Mouse (Mus musculus) left cerebral cortex, adult 11 months (tissue): ENCODE measurements around the gene Fbxo22.
A peak's percentile ranks its signal among the peaks of the same experiment; 100 is the strongest.
"Not testable (repeated sequence)": the region's sequence is repeated elsewhere in the genome, so short reads cannot be mapped to it uniquely, and the experiment has no call there.

Experiments used
- DNase-seq: peaks from one replicate; pipeline ENCODE4 v3.0.0; 2022; ENCODE audit warnings: low spot score

Gene Fbxo22

DNA sequence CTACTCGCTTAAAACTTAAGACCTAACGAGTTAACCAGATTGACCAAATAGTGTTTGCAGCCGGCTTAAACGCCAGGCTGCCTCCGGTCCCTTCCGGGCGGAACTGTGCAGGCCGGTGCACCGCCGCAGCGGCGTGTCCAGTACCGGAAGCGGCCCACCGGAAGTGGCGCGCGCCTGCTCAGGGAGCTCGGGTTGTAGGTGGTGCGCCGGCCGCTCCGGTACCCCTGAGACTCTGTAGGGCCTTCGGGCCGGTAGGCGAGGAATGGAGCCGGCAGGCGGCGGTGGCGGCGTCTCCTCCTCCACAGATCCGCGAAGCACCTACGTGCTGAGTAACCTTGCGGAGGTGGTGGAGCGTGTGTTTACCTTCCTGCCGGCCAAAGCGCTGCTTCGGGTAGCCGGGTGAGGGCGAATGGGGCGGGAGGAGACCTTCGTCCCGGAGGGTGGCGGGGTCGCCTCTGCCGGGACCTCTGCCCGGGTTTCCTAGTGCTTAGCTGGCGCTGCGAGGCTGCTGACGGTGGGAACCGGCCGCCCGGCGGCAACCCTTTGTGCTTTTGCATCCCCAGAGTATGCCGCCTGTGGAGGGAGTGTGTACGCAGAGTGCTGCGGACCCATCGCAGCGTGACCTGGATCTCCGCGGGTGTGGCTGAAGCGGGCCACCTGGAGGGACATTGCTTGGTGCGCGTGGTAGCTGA lies at the start of gene Fbxo22:
TSS of gene Fbxo22 (plus strand) at position 136 of the 692 bp plus-strand sequence.
- peak; percentile 48 for DNase-seq

DNA sequence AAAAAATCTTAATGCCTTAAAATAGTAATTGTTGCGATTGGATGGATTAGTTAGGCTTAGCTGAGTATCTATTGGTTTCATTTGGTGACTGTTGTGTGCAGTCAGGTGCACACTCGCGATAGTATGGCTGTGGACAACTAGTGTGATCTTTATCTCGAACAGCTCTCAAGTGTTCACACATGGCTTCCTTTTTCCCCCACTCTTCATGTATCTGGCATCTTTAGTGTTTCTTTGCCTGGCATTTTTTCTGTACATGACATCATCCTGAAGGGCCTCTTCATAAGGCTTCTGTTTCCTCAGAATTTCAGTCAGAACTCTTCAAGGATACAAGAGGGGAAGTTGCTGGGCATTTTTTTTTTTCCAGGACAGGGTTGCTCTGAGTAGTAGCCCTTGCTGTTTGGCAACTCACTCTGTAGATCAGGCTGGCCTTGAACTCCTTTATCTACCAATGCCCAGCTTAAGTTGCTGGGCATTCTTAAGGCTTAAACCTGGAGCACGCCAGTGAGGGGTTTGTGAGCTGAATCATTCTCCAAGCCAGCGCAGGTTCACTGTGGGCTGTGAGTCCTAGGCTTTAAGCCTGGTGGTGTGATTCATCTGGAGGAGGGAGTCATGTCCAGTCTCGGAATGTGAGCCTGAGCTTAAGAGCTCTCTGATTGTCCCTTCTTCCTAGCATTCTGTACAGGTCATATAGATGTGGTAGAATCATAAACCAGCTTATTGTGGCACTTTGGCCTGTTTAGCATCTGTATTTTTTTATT lies 37.9 kb upstream of the Fbxo22 start:
- no peak for DNase-seq

DNA sequence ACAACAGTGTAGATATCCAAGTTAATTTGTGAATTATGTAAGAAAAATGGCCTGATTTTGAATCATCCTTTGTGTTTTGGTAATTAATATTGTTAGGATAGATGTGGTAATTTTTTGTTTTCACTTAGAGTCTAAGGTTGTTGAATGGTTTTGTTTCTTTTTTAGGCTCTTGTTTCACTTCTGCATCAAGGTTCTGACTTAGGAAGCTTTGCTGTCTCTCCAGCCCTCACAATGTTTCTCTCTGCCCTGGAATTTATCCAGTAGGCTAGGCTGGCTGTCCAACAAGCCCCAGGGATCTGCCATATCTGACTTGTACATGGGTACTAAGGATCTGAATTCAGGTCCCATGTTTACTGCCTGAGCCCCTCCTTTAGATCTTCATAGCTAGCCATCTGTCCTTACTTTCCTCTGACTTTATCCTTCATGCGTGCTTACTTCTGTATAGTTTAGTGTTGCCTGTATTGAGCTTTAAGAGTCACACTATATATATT lies 36.5 kb upstream of the Fbxo22 start:
- DNase-seq = no peak

DNA sequence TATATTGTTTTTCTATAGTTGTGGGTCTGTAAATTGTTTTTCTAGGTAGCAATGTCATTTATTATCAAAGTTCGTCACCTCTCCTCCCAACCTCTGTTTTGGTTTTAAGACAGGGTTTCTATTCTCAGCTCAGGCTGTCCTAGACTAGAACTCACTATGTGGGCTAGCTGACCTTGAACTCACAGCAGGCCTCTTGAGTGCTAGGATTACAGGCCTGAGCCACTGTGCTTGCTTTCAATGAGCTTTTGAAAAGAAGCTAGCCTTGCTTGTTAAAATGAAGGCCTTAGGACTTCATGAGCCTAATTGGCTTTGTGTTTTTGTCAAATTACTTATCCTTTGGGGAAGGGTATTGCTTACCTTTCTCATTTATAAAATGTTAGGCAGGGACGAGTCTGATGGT lies 34.5 kb upstream of the Fbxo22 start:
- no peak for DNase-seq

DNA sequence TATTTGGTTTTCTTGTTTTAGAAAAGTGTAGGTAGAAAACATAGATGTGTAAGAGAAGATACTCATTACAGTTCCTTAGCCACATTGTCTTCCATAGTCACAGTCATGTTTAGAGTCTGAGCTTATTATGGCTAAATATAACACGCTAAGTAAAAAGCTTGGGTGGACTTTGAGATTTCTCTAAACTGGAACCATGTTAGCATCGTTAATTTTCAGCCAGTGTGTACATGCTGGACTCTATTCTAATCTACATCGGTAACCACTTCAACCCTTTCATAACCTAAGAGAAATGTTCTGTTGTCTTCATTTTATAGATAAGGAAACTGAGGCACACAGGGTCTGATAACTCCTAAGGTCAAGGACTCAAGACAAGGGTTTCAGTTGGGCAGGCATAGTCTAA lies 12.8 kb upstream of the Fbxo22 start:
- DNase-seq = no peak

DNA sequence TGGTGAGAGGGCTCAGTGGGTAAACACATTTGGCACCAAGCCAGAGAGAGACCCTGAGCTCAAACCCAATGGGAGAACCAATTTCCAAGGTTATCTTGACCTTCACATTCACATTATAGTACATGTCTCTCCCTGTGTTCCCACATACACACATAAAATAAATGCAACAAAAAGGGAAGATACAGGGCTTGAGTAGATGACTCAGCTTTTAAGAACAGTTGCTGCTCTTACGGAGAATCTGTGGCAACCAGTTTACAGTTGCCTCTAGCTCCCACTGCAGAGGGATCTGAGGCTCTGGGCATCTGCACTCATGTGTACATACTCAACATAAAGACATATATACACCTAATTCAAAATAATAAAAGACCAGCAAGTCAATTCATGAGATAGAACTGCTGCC lies 10.5 kb upstream of the Fbxo22 start:
- DNase-seq = no peak

DNA sequence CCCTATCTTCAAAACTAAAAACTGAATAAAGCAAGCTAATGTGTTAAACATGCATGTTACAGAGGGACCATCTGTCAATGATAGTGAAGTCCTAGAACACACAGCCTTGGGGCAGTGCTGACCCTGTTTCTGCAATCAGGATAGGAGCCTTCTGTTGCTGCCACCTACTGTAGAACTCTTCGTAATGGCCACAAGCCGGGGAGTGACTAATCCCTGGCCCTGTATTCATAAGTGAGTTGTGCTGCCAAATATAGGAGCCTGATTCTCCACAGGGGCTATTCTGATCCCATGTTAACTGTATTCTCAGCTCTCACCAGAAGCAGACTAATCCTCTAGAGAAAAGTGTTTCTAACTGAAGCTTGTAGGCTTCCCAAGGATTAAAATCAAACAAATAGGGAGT lies 9.4 kb upstream of the Fbxo22 start:
- DNase-seq = no peak

DNA sequence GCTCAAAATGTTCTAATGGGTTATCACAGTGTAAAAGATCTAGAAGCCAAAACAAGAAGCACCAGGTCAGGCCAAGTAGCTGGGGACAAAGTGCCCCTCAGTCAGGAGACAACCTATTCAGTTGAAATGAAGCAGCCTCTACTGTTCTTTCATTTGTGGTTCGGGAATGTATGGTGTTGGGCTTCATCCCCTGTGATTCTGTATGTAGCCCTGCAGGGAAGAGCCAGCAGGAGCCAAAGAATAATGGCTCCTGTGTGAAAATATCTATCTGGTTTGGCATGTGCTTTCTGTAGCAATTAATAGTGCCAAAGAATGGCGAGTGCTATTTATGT lies 301 bp upstream of the Fbxo22 start:
- no peak for DNase-seq

DNA sequence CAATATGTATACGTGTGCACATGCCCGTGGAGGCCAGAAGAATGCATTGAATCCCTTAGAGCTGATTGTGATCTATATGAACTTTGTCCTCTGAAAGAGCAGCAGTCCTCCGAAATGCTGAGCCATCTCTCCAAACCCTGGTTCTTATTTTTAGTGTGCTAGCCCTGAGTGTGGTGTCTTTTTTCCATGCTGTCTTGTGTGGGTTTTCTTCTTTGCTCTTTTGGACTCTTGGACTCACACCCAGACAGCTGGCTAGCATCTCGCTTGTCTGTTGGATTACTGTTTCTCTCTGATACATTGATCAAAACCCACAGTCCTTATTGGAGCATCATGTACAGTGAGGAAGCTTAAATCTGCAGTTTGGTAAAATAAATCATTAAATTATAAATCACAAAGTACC lies 2.9 kb downstream of the Fbxo22 start:
- DNase-seq = no peak

DNA sequence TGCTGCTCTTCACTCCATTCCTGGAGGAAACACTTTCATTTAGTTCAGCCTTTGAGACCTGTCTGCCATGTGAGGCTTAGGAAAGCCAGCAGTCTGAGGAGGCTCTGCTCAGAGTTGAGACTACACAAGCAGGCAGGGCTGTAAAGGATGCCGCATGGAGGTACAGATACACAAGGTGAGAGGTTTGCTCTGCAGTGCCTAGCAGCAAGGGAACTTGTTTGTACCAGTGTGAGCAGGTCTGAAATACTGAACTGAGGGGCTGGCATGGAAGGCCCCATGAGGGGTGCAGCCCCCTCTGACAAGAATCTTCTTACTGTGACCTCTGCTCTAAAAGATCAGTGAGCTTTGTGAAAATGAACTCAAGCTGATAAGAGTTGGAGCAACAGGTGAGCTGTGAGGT lies 4.7 kb downstream of the Fbxo22 start:
- no peak for DNase-seq

DNA sequence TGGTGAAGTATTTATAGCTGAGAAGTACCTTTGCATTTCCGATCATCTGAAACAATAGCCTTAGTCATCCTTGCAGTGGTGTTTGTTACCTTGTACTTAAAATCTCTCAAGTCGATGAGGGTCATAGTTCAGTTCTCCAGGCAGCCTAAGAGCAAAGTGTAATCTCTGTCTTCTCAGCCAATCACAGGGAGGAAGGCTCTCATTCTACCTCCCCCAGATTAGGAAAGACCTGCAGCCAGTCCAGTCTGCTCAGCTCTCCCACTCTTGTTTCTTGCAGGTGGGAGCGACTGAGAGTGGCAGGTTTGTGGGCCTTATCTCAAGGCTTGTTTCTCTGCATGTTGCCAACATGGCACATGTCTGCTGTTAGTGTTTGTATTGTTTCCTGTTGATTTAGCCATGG lies 6.3 kb downstream of the Fbxo22 start:
- DNase-seq = no peak

DNA sequence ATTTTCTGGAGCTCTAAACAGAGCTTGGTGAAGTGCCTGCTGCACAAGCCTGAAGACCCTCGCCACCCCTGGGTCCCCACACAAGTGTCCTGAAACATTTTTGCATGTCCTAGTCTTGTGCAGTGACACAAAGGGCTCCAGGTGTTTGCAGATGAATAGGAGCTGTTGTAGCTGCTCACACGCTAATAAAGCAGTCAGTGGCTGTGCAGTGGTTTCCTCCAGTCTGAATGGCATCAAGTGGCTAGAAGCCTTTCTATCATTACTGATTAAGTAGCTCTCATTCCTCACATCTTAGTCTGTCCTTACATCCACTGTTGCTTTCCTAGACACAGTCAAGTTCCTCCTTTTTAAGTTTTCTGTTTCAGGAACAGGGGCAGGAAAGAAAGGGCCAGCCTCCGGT lies 6.9 kb downstream of the Fbxo22 start:
- no peak for DNase-seq

DNA sequence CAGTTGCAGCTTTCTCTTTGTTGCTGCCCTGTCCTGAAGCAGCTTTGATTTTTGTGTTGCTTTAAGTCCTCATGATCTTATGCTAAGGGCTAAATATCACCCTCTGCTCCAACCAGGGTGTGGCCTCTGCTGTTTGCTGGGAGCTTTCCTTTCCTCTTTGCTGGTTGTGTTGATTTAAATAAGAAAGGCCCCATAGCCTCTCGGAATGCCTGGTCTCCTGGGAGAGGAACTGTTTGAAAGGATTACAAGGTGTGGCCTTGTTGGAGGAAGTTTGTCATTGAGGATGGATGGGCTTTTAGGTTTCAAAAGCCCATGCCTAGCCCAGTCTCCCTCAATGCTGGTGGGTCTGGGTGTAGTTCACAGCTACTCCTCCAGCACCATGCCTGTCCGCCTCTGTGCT lies 7.4 kb downstream of the Fbxo22 start:
- no peak for DNase-seq

DNA sequence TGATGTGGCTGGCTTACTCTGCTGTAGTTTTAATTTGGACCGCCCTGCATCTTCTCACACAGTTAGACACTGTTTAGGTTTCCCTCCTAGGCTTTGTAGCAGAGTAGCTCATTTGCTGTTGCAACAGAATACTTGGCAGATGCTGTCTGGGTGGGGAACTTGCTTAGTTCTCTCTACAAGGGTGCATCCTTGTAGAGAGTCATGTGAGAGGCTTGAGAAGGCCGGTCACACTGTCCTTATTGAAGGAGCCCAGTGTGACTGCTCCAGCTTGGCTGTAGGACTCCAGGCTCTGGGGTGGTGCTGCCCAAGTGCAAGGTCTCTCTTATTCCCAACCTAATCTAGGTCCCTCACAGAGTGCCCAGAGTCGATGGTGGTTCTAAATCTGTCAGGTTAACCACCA lies 8.7 kb downstream of the Fbxo22 start:
- no peak for DNase-seq

DNA sequence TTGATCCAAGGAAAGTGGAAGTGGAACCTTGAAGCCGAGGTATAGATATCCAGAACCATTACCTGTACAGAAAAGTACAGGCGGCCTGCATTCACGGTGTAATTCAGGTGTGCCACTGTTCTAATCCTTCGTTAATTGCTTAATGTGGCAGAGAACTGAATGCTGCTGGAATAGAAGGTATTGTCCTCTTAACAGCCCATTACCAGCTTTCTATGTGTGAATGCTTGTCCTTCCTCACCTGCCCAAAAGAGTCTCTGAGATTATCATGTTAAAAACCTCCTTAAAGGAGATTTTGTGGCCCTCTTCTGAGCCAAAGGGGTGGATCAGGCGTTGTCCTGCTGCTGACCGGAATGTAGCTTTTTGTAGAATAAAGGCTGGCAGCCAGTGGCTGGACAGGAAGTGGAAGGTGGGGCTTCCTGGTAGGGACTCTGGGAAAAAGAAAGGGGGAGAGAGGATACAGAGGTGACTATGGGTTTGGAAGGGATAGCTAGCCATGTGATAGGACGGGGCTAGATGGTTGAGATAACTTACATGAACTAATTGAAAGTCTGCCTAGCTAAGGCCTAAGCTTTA lies 16.5 kb downstream of the Fbxo22 start:
- no peak for DNase-seq

DNA sequence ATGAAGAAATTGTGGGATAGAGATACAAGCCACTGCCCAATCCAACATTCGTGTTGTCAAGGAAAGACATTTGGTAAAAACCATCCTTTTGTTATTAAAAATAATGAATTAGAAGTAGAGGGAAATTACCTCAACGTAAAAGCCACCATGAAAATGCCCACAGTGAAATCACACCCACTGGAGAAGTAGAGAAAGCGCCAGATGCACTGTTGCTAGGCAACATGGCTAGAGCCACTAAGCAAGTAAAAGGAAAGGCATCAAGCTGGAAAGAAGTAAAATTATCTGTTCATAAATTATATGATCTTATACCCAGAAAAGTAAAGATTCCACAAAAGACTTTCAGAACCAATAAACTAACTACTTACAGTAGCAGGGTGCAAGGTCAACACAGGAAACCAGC lies 17.5 kb downstream of the Fbxo22 start:
- no peak for DNase-seq

DNA sequence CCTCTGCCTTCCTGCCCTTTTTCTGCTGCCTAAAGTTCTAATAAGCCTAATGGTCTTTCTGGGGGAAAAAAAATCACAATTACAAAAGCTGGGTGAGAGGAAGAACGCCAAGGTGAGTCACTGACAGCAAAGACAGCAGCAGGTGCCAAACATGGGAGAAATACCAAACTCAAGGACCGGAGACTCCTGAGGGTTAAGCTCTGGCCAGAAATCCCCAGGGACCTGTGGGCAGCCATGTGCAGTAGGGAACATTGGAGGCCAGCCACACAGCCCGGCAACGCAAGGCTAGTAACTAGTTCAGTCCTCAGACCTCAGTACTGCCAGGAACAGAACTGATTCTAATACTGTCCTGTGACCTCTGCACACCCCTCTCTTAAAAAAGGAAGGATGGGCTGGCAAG lies 19.4 kb downstream of the Fbxo22 start:
- DNase-seq = no peak

DNA sequence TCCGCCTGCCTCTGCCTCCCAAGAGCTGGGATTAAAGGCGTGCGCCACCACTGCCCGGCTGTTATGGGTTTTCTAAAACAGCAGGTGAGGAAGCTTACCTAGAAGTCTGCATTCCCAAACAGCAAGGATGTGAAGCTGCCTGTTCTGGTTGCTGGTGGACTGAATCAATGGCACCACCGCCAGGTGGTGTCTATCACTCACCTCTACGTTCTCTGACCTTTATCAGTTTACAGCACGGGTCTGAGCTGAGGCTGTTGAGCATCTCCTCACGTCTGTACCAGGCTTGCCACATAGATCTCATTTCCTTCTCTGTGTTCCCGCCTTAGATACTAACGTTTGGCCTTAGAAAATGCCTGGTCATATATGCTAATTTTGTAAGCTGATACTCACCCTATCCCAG lies 20.3 kb downstream of the Fbxo22 start:
- no peak for DNase-seq

DNA sequence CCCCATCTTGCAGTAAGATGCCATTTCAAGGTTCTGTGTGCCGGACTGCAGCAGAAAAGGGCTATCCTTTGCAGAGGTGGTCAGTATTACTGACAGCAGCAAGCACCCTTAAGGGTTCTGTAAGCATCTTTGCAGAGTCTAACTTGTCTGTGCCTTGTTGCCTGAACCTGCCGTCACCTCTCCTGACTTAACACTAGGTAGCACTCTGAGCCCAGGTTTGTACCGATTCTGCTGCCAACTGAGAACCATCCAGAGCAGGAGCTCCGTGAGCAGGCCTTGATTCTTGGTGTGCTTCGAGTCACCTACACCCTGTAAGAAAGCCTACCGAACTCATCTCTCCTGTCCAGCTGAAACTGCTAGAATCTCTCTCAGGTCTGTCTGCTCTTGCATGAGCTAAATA lies 22.8 kb downstream of the Fbxo22 start:
- no peak for DNase-seq

DNA sequence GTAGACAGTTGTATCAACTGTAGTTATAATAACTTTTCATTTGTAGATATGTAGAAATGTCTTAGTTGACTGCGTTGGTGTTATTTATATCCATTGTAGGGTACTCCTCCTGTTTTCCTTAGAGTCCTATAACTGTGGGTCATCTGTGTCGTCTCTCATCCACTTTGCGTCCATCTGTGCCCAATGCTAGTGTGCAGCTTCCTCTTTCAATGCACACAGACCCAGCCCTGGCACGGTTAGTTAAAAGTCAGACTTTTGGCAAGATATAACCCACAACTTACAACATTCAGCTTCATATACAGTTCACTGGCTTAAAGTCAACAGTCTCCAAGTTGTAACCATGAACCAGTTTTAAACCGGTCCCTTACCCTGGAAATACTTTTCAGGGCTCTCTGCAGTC lies 23.4 kb downstream of the Fbxo22 start:
- DNase-seq = no peak

DNA sequence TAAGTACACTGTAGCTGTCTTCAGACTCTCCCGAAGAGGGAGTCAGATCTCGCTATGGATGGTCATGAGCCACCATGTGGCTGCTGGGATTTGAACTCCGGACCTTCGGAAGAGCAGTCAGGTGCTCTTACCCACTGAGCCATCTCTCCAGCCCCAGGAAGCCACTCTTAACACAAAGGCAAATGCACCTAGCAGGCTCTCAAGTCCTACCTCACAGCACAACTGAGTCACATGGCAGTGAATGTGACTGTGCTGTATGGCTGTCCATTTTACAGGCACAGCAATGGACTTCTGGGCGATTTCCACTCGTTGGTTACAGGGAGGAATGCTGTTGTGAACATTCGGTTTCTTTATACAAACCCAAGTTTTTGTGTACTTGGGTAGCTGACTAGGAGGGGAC lies 23.9 kb downstream of the Fbxo22 start:
- DNase-seq = no peak

DNA sequence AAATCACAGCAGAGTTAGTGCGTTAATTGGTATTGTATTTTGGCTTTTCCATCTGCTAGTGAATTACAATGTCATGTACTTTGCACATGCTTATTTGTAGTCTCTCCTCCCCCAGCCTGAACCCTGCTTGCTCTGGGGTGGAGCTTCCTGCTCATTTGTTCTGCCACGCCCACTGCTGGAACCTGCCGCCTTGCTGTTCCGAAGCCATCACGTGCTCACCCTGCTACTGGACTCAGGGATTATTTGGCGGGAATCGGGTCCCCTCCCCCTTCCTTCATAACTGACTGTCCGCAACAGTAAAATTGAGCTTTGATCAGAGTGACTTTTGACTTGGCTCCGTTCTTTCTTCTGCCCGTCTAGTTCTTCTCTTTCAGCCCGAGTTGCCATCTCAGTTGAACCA lies 24.4 kb downstream of the Fbxo22 start:
- not testable (repeated sequence) for DNase-seq
